Mouse (Mus musculus): ENCODE measurements at regions not wholly inside any gene's neighbourhood (a gene's known extent, or its start where the extent isn't known, plus 50 kb on each side); places are given as distances from the start of the nearest gene placed in this dataset.

GRCm38 (mm10) chr8:12103296-12103695, 175.3 kb upstream of the A230072I06Rik start:
- no peak for TF ChIP-seq POLR2A (IDR thresholded peaks at IDR 0.05; ENCODE audit: extremely low read depth, insufficient read depth, low read length)
- no peak for TF ChIP-seq CTCF (IDR thresholded peaks at IDR 0.05; ENCODE audit: low read depth, low read length)
